Mouse (Mus musculus) urinary bladder, postnatal 10 days (tissue): Measurements from ENCODE around the gene Pla2g12a.
A peak's percentile ranks its signal among the peaks of the same experiment; 100 is the strongest.

Source experiments
- DNase-seq: peaks from one replicate; pipeline ENCODE4 v3.0.0; 2022; ENCODE audit warnings: low spot score

Gene Pla2g12a

DNA sequence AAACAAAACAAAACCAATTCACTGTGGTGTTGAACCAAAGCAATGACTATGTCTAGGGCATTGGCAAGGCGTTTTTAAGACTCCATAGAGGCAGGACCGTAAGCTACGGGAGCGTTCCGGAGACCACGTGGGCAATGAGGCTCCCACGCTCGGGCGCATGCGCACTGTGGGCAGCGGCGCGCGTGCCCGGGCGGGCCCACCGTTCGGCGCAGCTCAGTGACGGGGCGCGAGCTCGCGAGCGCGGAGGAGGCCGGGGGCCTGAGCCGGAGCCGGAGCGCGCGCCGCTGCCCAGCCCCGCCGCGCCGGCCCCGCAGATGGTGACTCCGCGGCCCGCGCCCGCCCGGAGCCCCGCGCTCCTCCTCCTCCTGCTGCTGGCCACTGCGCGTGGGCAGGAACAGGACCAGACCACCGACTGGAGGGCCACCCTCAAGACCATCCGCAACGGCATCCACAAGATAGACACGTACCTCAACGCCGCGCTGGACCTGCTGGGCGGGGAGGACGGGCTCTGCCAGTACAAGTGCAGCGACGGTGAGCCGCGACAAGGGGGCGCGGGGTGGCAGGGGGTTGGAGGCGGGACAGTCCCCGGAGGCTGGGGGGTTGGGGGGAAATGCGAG lies at the start of gene Pla2g12a:
Gene Pla2g12a (plus strand): TSS at position 202 of the 617 bp plus-strand sequence.
- peak; percentile 59 for DNase-seq

- DNase-seq: no peak
Measured at GRCm38 (mm10) chr3:129830626-129831025, 47.8 kb upstream of the Pla2g12a start.

DNA sequence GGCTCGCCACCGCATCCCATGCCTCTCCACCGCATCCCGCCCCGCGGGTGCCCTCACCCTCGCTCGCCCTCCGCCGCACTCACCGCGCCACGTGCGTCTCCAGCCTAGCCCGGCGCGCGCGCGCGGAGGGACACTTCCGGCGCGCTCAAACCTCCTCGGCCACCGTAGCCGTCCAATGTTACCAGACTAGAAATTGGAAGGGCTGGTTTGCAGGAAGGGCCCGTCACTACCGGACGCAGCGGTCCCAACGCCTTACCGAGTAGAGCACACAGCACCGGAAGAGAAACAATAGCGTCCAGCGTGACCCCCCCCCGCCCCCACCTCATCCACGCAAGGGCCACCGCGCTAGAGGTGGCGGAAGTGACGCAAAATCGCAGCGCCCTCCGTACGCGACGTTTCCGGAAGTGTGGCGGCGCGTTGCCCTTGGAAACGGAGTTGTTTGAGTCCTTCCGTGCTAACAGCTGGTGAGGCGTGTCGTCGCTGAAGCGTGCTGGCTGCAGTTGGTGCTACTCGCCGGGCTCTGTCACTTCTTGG lies 47.3 kb upstream of the Pla2g12a start, which contains the start of gene Gar1:
Gene Gar1 (minus strand): TSS at position 362 of the 534 bp plus-strand sequence.
- DNase-seq: peak; percentile 86

DNA sequence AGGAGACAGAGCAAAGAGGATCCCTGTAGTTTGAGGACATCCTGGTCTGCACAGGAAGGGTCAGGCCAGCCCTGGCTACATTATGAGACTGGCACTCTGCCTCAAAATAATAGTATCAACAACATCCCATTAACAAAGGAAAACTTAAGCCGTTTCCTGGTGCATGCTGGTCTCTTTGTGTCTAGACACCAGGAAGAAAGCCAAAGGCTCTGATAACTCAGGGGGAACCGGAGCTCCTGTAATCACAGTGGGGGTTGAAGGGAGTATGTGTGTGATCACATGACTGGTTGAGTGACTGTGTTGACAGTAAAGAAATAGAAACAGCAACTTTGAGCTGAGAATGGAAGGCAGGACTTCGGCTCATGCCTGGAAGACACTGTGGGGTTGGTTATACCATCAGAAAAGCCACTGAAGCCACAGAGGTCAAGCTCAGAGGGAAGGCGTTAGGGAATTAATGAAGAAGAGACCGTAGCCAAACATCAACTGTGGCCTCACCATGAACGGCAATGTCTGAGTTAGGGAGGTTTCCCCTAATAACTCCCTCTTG lies 42.9 kb upstream of the Pla2g12a start, which contains the start of gene Cfi:
Gene Cfi (plus strand): TSS at position 497 of the 547 bp plus-strand sequence.
- no peak for DNase-seq

DNA sequence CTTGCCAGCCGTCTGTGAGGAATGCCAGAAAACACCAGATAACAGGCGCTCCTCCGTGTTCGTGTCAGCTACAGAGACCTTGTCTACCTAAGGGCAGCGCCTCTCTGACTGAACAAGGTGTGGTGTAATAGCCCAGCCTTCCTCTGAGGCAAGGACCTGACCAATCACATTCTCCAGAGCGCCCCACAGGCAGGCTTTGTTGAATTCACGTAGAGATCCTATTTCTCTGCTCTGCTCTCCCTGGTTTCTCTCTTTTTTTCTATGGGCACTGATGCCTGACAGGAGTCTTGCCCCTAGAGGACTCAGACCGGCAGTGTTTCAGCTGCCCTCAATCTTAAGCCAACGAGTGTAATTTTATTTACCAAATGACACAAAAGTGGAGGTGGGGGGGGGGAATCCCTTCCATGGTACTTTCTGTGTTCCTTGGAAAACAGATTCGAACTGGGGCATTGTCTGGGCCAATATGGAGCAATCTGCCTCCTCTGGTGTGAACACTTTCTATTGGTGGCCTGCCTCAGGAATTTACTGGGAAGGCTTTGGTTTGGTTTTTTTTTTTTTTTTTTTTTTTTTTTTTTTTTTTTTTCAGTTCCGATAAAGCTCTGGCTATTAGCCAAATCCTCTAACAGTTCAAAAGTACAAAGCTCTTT lies 42.2 kb upstream of the Pla2g12a start:
- no peak for DNase-seq

DNA sequence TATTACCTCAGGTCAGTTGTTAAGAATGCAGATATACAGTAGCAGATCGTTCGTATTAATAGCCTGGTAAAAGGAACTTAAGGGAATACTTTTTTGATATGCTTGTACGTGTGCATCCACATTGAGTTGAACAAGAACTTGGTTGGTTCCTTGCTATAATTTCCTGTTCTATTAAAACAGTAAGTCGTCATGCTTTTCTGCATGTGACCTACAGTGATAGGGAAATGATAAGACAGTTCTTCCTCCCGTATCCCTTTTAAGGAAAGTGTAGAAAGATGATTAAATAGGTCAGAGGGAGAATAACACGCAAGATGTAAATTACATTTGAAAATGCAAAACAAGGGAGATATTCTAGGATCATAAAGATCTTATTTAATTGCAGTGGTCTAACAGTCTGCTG lies 41.4 kb upstream of the Pla2g12a start:
- DNase-seq: no peak

DNA sequence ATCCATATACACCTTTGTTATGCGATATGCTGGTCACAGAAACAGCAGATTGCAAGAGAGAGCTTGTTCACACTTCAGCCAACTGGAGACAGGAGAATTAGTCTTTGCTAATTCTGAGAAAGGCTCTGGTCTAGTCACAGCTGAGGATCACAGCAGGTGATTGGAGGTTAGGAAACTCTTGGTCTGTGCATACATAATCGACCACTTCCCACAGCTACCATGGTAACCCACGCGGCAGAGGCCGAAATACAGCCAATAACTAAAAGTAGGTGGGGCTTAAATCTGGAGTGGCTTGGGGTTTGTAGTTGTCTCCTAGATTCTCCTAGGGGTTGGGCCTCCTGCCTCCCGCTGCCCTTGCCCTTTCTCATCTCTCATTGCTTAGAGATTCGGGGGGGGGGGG lies 40.4 kb upstream of the Pla2g12a start:
- DNase-seq: no peak

- no peak for DNase-seq
Measured at GRCm38 (mm10) chr3:129845868-129846267, 32.5 kb upstream of the Pla2g12a start.

DNA sequence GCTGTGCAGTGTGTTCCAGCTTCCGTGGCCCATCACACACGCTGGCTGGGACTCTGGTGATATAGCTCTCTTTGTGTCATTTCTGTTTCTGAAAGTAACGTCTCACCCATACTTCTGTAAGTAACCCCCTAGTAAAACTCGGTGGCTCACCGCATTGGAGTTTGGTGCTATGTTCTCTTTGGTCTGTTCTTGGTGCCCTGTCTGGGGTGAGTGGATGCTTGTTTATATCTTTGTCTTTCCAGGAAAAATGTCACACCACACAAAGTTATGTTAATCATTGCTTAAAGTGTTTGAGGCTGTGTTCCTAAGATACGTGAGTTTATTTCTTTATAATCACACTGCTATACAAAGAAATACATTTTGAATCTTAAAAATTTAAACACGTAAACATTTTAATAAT lies 31.6 kb upstream of the Pla2g12a start:
- DNase-seq: no peak

- no peak for DNase-seq
Measured at GRCm38 (mm10) chr3:129862592-129862991, 15.8 kb upstream of the Pla2g12a start.

DNA sequence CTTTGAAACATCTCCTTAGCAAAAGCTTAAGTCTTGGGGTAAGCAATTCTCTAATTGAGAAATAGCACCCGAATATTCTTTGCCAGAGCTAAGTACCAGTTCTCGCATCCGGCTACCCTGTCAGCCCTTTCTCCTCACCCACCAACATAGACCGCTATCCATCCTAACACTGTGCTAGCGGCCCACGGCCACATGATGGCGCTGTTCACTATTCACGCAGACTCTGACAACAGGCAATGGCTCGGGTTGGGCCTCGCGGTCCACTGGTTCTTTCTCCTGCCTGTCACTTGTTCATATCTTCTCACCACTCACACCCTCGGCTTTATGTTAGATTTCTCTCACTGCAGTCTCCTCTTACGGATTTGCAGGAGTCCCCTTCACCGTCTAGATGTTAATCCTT lies 14.7 kb upstream of the Pla2g12a start:
- DNase-seq: no peak

DNA sequence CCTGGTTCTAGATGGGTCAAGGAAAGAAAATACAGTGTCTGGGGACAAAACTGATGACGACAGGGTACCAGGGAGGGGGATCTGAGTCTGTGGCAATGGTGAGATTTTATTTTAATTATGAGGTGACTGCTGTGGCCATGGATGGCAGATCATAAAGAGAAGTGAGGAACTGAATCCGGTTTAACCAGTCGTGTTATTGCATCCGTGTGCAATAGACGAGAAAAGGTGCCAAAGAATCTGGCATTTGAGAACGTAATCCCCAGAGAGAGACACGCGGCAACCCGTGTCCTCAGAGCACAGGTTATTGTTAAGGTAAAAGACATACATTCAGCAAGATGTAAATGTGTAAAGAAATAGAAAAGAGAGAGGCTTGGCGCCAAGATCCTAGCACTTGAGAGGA lies 1.1 kb upstream of the Pla2g12a start:
- no peak for DNase-seq

- DNase-seq: no peak
Measured at GRCm38 (mm10) chr3:129879131-129879757, 838 bp downstream of the Pla2g12a start.

- no peak for DNase-seq
Measured at GRCm38 (mm10) chr3:129879913-129880312, 1.5 kb downstream of the Pla2g12a start.

DNA sequence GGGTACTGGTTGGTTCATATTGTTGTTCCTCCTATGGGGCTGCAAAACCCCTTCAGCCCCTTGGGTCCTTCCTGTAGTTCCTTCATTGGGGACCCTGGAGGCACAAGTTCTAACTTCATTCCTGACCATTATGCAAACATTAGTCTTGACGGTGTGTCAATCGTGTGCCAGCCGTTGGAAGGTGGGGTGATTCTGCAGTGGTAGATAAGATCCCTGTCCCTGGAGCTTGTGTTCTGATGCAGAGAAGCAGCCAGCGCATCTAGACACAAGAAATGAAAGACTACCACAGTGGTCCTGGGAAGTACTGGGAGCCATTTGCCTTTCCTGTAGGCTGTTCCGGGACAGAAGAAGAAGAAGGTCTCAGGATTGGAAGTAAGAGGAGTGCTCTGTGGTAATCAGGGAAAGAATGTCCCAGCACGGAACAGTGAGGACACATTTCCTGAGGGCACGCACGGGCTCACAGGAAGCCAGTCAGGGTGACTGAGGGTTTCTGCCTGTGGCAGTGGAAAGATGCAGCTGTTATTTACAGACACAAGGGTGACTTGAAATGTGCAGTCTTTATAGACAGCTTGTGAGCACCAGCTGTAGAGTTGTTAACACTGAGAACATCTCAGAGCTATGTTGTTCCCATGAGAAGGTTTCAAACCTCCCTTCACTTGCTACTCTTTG lies 2.7 kb downstream of the Pla2g12a start:
- DNase-seq: no peak

GRCm38 (mm10) chr3:129885577-129885976 lies 7.2 kb downstream of the Pla2g12a start:
- no peak for DNase-seq

DNA sequence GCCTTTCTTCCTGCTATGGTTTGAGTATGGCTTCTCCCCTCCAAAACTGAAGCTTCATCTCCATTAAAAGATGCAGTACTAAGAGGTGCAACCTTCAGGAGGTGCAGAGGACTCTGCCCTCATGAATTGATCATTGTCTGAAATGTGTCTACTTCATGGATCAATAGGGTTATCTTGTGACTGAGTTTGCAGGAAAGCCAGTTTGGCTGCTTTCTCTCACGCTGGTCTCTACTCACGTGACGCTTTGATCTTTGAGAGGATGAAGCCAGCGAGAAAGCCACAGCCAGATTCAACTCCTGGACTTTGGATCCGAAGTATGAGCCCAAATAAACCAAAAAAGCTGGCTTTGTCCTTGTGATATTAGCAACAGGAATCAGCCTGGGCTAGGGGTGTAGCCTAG lies 8.0 kb downstream of the Pla2g12a start:
- DNase-seq: no peak

GRCm38 (mm10) chr3:129887779-129888517 lies 9.5 kb downstream of the Pla2g12a start:
- DNase-seq: no peak

- no peak for DNase-seq
Measured at GRCm38 (mm10) chr3:129892003-129892402, 13.6 kb downstream of the Pla2g12a start.

- DNase-seq: no peak
Measured at GRCm38 (mm10) chr3:129893143-129893542, 14.7 kb downstream of the Pla2g12a start.

DNA sequence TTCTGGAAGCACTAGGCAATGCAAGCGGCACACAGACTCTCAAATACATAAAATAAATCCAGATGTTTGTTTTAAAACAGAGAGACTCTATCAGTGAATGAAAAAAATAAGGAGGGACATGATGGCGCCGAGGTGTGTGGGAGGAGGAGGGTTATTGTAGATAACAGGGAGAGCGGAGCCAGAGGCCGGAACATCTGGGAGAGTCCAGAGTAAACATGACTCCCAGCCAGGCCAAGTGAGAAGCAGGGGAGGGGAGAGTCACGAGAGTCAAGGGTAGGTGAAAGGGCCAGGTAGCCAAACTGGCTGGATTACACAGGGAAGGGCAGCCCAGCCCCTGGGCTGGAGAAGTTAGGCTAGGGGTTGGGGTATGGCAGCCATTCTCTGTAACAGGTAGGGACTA lies 18.2 kb downstream of the Pla2g12a start:
- DNase-seq: no peak
